Mouse (Mus musculus) mature B cell (primary cell): ENCODE data around the gene Gm11938.
"Not testable (repeated sequence)": the region's sequence is repeated elsewhere in the genome, so short reads cannot be mapped to it uniquely, and the experiment has no call there.

Experiments used
- in situ Hi-C: fragments of 300-500 bp; cut with MboI; formaldehyde crosslinking; loops from 2 replicates; pipeline ENCODE4 v1.14.3; 2019

Gm11938 gene

GRCm38 (mm10) chr11:99603208-99603607, at the start of gene Gm11938:
Gene Gm11938 (minus strand): TSS chr11:99603308.
- in situ Hi-C loops, result not testable (repeated sequence)

- in situ Hi-C loops, result no loop called here
Observed at GRCm38 (mm10) chr11:99650136-99650535, 47.0 kb upstream of the Gm11938 start, which contains the start of gene Gm11555. Gene Gm11555 (minus strand): TSS chr11:99650236.

- in situ Hi-C loops, result no loop called here
Observed at GRCm38 (mm10) chr11:99646444-99646843, 43.3 kb upstream of the Gm11938 start.

- in situ Hi-C loops, result no loop called here
Observed at GRCm38 (mm10) chr11:99644351-99644750, 41.2 kb upstream of the Gm11938 start.

GRCm38 (mm10) chr11:99643635-99644139, 40.6 kb upstream of the Gm11938 start, which contains the start of gene Krtap4-7:
Gene Krtap4-7 (minus strand): TSS chr11:99644089.
- in situ Hi-C loops, result not testable (repeated sequence)

- in situ Hi-C loops, result no loop called here
Observed at GRCm38 (mm10) chr11:99640926-99641325, 37.8 kb upstream of the Gm11938 start.

- in situ Hi-C loops, result no loop called here
Observed at GRCm38 (mm10) chr11:99637086-99637485, 34.0 kb upstream of the Gm11938 start.

- in situ Hi-C loops, result no loop called here
Observed at GRCm38 (mm10) chr11:99634653-99635134, 31.6 kb upstream of the Gm11938 start, which contains the start of gene Krtap4-2. Gene Krtap4-2 (minus strand): TSS chr11:99635084.

GRCm38 (mm10) chr11:99633293-99633692, 30.2 kb upstream of the Gm11938 start:
- in situ Hi-C loops, result no loop called here

GRCm38 (mm10) chr11:99630890-99631289, 27.8 kb upstream of the Gm11938 start:
- in situ Hi-C loops, result no loop called here

- in situ Hi-C loops, result no loop called here
Observed at GRCm38 (mm10) chr11:99628138-99628537, 25.0 kb upstream of the Gm11938 start, which contains the start of gene Krtap4-1. Gene Krtap4-1 (minus strand): TSS chr11:99628238.

GRCm38 (mm10) chr11:99620335-99620734, 17.2 kb upstream of the Gm11938 start, which contains the start of gene Gm11562:
Gene Gm11562 (minus strand): TSS chr11:99620435.
- in situ Hi-C loops, result no loop called here

- in situ Hi-C loops, result no loop called here
Observed at GRCm38 (mm10) chr11:99614796-99615363, 11.8 kb upstream of the Gm11938 start, which contains the start of gene Krtap2-4. Gene Krtap2-4 (minus strand): TSS chr11:99614846.

GRCm38 (mm10) chr11:99610089-99610488, 7.0 kb upstream of the Gm11938 start, which contains the start of gene Gm11937:
Gene Gm11937 (minus strand): TSS chr11:99610189.
- in situ Hi-C loops, result not testable (repeated sequence)

GRCm38 (mm10) chr11:99609126-99609525, 6.0 kb upstream of the Gm11938 start:
- in situ Hi-C loops, result no loop called here

GRCm38 (mm10) chr11:99597742-99598141, 5.4 kb downstream of the Gm11938 start, which contains the start of gene Krtap9-3:
Gene Krtap9-3 (minus strand): TSS chr11:99598105.
- in situ Hi-C loops, result not testable (repeated sequence)

- in situ Hi-C loops, result no loop called here
Observed at GRCm38 (mm10) chr11:99590981-99591380, 12.1 kb downstream of the Gm11938 start, which contains the start of gene Krtap1-3. Gene Krtap1-3 (minus strand): TSS chr11:99591339.

GRCm38 (mm10) chr11:99585096-99585495, 18.0 kb downstream of the Gm11938 start:
- in situ Hi-C loops, result no loop called here

GRCm38 (mm10) chr11:99583245-99583704, 19.8 kb downstream of the Gm11938 start, which contains the start of gene Krtap1-4:
Gene Krtap1-4 (minus strand): TSS chr11:99583654.
- in situ Hi-C loops, result no loop called here

GRCm38 (mm10) chr11:99581564-99581963, 21.5 kb downstream of the Gm11938 start:
- in situ Hi-C loops, result no loop called here

- in situ Hi-C loops, result no loop called here
Observed at GRCm38 (mm10) chr11:99581051-99581450, 22.1 kb downstream of the Gm11938 start.

- in situ Hi-C loops, result no loop called here
Observed at GRCm38 (mm10) chr11:99580636-99581035, 22.5 kb downstream of the Gm11938 start, which contains the start of gene Krtap1-5. Gene Krtap1-5 (minus strand): TSS chr11:99581016.

GRCm38 (mm10) chr11:99574106-99574505, 29.0 kb downstream of the Gm11938 start:
- in situ Hi-C loops, result no loop called here
